In genomic region chr16:91258956-91259355, GRCm38 (mm10) we compare ENCODE assay signal across 22 mouse cellular contexts. TPM values are rescaled to one million over a fixed set of nuclear protein-coding genes. Genes with fewer than 3 reads are reported as not detected.
"Had no signal": no experiment of that assay in that cellular context is flagged by ENCODE, and none has a peak within 500 bp of the region (broad histone marks: within the 10 kb centered on the region; RNA-seq: fewer than 3 reads in every experiment).

No protein-coding gene starts in this region.

- H3K4me2 ChIP-seq: neural tube, embryonic 13.5 days; neural tube, embryonic 15.5 days; stomach, embryonic 15.5 days had no signal

- H3K9ac ChIP-seq: neural tube, embryonic 13.5 days; neural tube, embryonic 15.5 days; stomach, embryonic 15.5 days had no signal

- DNase-seq: right cerebral cortex, adult 18-20 months; right cerebral cortex, postnatal 14 days; right cerebral cortex, postnatal 25 days; right cerebral cortex, postnatal 4 days; spleen, adult 18-20 months; thymus, adult 18-20 months; thymus, adult 2 months; thymus, postnatal 14 days; thymus, postnatal 25 days; thymus, postnatal 36 days; thymus, postnatal 4 days had no signal

- H3K4me3 ChIP-seq: neural tube, embryonic 13.5 days; neural tube, embryonic 15.5 days; stomach, embryonic 15.5 days had no signal

- H3K9me3 ChIP-seq: neural tube, embryonic 13.5 days; neural tube, embryonic 15.5 days; stomach, embryonic 15.5 days had no signal

- H3K4me1 ChIP-seq: neural tube, embryonic 15.5 days; stomach, embryonic 15.5 days had no signal

- H3K27ac ChIP-seq: neural tube, embryonic 13.5 days; neural tube, embryonic 15.5 days; stomach, embryonic 15.5 days; stomach, postnatal 0 days had no signal

- H3K36me3 ChIP-seq: neural tube, embryonic 13.5 days; neural tube, embryonic 15.5 days; stomach, embryonic 15.5 days had no signal

RNA-seq across cellular contexts. Expression of gene Olig1, which starts 10.6 kb away (rescaled TPM):
- total RNA-seq: neutrophil, adult 5-6 weeks had no signal
- polyA plus RNA-seq: small intestine, adult 2 months; spleen, adult 2 months; stomach, embryonic 14.5 days had no signal

RNA-seq across cellular contexts. Expression of gene Olig2, which starts 33.7 kb away (rescaled TPM):
- total RNA-seq: neutrophil, adult 5-6 weeks had no signal
- polyA plus RNA-seq: small intestine, adult 2 months; stomach, embryonic 14.5 days; stomach, embryonic 15.5 days; stomach, embryonic 16.5 days; stomach, postnatal 0 days; testis, adult 2 months; urinary bladder, adult 2 months had no signal
